Mouse (Mus musculus): ENCODE results near the gene Dupd1.

The Dupd1 gene

GRCm38 (mm10) chr14:21714486-21714885 lies at the start of gene Dupd1:
TSS of gene Dupd1 (minus strand) at chr14:21714576.
- DNase-seq (ENCODE audit: low spot score in 2 of 2), result no peak

DNA sequence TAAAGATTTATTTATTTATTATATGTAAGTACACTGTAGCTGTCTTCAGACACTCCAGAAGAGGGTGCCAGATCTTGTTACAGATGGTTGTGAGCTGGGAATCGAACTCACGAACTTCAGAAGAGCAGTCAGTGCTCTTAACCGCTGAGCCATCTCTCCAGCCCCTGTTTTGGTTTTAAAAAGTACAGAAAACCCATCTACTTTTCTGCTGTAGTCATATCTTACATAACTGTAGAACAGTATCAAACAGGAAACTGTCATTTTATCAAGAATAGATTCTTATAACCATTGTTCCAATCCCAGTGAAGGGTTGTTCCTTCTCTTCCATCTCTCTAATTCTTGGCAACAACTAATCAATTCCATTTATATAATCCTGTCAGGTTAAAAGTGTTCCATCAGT lies 49.4 kb upstream of the Dupd1 start:
- DNase-seq (ENCODE audit: low spot score in 2 of 2), result no peak

GRCm38 (mm10) chr14:21761560-21761959 lies 47.2 kb upstream of the Dupd1 start:
- no peak for DNase-seq (ENCODE audit: low spot score in 2 of 2)

GRCm38 (mm10) chr14:21753367-21753766 lies 39.0 kb upstream of the Dupd1 start:
- no peak for DNase-seq (ENCODE audit: low spot score in 2 of 2)

- no peak for DNase-seq (ENCODE audit: low spot score in 2 of 2)
These were observed 38.0 kb upstream of the Dupd1 start for GRCm38 (mm10) chr14:21752411-21752810.

DNA sequence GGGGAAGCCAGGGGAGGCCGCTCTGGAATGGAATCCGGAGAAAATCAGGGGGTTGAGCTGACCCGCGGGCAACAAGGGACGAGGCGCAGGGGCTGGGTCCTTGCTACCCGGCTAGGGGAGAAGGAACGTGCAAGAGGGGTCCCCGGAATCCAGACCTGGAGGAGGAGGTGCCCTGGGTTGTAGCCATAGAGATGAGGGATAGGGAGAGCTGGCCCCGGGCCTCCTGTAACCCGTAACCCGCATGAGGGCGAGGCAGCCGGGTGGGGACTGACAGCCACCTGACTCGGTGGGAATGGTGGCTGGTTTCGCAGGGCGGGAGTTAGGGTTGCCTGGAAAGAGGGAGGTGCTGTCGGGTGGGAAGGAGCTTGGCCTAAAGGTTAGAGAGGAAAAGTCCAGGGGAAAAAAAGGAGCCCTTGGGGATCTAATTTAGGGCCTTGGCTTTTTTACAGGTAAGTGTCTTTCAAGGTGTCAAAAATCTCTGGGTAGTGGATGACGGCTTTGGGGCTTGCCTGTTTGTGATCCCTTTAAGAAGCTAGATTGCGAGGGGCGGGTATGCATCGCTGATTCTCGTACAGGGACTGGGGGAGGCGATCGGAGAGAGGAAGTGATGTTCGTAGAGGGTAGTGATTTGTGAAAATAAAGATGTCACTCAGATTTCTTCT lies 36.6 kb upstream of the Dupd1 start, which contains the start of gene Dusp13:
Gene Dusp13 (minus strand): TSS at position 301 of the 662 bp plus-strand sequence.
- DNase-seq (ENCODE audit: low spot score in 2 of 2), result peak; percentile 44 to 60

DNA sequence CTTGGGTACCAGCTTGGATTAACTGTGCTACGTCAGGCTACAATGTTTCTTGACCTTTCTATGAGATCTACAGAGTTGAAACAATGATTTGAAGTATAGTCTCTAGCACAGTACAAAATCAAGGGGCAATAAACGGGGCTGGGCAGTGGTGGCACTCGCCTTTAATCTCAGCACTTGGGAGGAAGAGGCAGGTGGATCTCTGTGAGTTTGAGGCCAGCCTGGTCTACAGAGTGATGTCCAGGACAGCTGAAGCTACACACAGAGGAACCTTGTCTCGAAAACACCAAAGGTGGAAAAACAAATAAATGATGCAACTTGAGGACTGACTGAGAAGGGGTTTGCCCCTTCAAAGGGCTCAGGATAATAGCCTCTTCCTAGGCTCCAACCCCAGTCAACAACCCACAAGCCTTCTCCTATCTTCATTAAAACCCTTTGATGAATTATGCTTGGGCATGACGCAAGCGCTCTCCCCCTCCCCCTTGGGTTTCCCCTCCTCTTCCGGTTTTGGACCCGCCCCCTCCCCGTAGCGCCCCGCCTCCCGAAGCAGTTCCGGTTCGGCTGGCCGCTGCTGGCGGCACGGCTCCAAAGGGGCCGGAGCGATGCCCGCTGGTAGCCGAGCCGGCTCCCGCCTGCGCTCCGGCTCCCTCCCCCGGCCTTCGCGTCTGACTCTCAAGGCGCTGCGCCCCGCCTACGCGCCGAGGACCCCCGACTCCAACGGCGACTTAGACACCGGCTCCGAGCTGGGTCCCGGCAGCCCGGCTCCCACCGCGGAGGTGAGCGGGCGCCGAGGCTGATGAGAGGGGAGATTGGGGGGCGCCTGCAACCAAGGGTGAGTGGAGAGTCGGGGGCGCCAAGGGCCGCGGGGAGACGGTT lies 35.9 kb upstream of the Dupd1 start, which contains the start of gene Samd8:
Gene Samd8 (plus strand): TSS at position 524 of the 873 bp plus-strand sequence.
- peak; percentile 73 to 82 for DNase-seq (ENCODE audit: low spot score in 2 of 2)

DNA sequence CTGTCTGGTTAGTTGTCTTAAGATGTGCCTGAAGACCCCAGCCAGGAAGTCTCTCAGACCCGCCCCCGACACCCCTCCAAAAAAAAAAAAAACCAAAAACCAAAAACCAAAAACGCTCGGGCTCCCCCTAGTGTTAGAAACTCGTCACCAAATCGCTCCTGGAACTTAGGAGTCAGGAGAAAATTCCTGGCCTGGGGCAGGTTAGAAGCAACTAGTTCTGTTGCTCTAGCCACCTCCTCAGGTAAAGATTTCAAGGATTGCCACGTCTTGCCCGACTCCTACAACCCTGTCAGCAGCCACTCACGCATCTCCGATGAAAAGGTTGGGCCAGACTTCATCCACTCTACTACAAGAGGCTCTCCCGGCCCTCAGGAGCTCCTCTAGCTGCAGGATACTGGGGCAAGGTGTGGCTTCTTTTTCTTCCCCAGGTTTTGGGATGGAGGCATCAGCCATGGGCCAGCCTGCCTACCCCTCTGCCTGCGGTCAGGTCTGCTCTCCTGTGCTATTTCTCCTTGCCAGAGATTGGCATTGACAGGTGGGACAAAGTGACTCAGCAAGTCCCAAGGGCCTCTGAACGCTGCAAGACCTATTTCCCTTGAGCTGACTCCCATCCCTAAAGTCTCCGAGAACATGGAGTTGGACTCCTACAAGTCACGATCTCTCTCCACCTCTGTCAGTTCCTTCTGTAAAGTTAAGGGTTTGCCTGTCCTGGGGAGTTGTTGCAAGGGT lies 33.9 kb upstream of the Dupd1 start:
- DNase-seq (ENCODE audit: low spot score in 2 of 2), result peak; percentile 30 to 33

DNA sequence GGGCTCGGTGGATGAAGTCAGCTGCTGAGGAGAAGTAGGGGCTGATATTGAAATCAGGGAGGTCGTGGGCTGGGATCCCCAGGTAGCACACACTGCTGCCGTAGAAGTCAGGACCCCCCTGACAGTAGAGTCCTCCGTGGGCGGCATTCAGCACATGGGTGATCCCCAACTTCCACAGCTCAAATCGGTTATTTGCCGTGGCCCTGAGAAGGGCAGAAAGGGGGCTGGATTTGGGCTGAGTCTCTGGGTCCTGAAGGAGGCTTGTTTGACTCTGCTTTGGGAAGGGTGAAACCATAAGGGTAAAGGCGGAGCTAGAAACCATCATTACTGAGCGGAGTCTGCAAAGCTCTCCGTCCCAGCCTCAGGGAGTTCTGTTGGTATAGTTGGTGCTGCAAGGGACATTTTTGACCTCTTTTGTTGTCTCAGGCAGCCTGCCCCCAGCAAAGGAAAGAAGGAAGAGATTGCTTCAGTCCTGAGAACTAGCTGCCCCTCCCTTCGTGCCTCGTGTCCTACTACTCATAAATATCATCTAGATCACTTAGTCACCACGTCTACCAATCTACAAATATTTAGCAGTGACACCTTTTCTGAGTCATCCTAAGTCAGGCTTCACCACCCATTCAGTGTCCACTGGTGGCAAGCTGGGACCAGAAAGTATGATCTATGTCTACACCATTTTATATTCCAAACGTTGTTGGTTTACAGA lies 33.2 kb upstream of the Dupd1 start:
- DNase-seq (ENCODE audit: low spot score in 2 of 2), result no peak

GRCm38 (mm10) chr14:21746846-21747245 lies 32.5 kb upstream of the Dupd1 start:
- no peak for DNase-seq (ENCODE audit: low spot score in 2 of 2)

DNA sequence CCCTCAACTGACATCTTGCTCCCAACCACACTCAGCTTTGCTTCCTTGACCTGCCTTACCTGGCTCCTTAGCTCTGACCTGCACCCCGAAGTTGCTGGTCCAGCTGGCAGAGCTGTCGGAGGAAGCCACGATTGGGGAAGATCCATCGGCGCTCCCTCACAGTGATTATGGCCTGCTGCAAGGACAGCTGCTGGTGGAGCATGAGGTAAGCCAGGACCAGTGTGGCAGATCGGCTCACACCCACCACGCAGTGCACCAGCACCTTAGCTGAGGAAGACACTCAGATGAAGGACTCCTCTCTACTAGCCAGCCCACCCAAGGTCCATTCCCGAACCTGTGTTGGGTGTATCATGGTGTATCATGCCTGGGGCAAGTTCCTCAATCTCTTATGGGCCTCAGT lies 31.9 kb upstream of the Dupd1 start:
- no peak for DNase-seq (ENCODE audit: low spot score in 2 of 2)

- DNase-seq (ENCODE audit: low spot score in 2 of 2), result no peak
These were observed 30.8 kb upstream of the Dupd1 start for GRCm38 (mm10) chr14:21745149-21745548.

- no peak for DNase-seq (ENCODE audit: low spot score in 2 of 2)
These were observed 29.8 kb upstream of the Dupd1 start for GRCm38 (mm10) chr14:21744169-21744568.

DNA sequence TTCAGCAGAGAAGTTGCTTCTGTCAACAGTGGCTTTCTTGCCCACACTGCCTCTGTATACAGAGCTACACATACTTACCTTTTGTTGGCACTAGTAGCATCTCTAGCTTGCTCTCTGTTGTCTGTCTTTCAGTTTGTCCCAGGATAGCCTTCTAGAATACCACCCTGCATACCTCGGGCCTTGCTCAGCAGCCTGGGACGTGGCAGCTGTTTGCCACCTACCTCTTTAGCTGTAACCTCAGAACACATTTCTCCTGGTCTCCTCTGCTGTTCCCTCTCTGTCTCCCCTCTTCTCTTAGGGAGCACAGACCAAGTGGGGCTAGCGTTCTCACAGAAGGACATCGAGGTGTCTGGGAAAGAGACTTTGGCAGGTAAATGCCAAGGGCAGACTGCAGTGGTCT lies 28.1 kb upstream of the Dupd1 start:
- no peak for DNase-seq (ENCODE audit: low spot score in 2 of 2)

GRCm38 (mm10) chr14:21741786-21742185 lies 27.4 kb upstream of the Dupd1 start:
- DNase-seq (ENCODE audit: low spot score in 2 of 2), result peak; percentile 72 to 75

GRCm38 (mm10) chr14:21741314-21741713 lies 26.9 kb upstream of the Dupd1 start:
- DNase-seq (ENCODE audit: low spot score in 2 of 2), result no peak

- no peak for DNase-seq (ENCODE audit: low spot score in 2 of 2)
These were observed 26.0 kb upstream of the Dupd1 start for GRCm38 (mm10) chr14:21740345-21740744.

DNA sequence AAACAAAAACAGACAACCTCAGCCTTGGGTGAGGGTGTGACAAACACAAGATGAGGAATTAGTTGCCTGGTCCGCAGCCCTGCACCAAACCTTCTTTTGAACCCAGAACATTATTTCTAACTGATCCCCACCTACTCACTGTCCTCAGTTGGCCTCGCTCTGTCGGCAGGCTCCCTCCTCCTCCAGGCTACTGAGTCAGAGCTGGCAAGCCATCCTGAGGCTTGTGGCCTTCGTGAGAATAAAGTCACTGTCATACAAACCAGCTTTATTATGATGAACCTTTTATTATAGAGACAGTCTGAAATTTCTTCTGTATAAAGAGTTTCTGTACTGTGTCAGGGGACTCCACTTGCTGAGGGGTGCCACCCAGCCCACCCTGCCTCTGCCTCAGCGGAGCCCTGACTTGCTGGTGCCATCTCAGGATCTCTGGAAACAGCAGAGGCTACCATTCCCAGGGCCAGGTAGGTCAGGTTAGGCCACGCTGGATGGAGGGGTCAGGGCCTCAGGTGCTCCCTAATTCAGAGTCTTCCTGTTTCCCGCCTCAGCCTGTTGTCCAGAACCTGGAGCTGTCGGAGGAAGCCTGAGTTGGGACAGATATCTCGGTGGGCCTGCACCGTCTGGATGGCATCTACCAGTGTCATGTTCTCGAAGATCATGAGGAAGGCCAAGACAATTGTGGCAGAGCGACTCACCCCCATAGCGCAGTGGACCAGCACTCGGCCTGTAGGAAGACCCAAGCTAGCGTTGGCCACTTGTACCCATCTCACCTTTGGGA lies 18.9 kb upstream of the Dupd1 start:
- DNase-seq (ENCODE audit: low spot score in 2 of 2), result no peak

DNA sequence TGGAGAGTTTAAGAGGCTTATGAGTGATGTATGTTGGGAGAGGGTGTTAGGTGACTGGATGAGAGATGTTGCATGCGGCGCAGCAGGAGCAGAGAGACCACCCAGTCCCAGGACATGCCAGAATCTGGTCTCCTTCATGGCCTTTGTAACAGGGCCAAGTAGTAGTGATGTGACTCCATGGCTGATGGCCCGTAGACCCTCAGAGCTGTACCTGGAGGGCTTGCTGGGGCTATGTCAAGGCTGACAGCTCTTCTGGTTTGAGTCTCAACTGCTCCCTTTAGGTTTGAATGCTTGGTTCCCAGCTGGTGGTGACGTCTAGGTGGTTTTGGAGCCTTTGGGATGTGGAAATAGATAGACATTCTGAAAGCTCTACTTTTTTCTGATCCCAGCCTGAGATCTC lies 15.6 kb upstream of the Dupd1 start:
- no peak for DNase-seq (ENCODE audit: low spot score in 2 of 2)

GRCm38 (mm10) chr14:21729031-21729732 lies 14.8 kb upstream of the Dupd1 start:
- no peak for DNase-seq (ENCODE audit: low spot score in 2 of 2)

All from urinary bladder, postnatal 36 days (tissue).